Mouse (Mus musculus): Measurements from ENCODE around the gene 1810010H24Rik.

Gene 1810010H24Rik

DNA sequence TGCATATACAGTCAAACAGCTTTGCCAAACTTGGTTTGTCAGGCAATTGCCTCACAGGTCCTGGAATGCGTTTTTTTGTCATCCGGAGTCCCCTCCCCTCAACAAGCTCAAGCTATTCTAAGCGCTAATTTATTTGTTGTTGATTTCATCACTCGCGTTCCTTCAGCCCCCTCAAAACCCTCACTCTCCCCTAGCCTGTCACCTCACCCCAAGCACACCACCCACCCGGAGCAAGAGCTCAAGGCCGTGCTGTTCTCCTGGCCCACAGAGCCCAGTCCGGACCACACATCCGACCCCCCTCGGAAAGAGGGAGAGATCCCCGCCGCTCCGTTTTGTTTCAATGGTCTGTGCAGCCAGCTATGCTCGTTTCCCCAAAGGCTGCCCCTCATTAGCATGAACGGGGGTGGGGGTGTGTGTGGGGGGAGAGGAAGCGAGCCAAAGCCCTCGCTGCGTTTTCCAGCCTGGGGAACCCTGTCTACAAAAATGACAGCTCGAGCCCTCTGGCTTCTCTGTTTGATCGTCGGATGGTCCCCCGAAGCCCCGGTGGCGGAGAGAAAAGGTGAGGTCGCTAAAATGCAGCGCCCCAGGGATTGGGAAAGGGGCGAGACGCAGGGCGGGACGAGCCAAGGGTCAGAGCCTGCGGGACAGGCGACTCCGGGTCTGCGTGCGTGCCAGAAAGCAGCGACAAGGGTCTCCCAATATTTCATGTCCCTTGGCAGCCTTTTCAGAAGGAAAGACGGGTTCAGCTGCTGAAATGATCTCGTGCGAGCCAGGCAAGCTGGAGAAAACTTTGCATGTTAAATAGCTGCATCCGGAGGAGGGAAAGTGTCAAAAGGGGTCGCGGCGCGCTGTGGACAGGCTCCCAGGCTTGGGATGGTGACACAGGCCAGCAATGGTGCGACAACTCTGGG lies at the start of gene 1810010H24Rik:
TSS of gene 1810010H24Rik (plus strand) at position 271 of the 911 bp plus-strand sequence.
- WGBS, result 1% methylated on average over 45 of the region's 45 CpGs

DNA sequence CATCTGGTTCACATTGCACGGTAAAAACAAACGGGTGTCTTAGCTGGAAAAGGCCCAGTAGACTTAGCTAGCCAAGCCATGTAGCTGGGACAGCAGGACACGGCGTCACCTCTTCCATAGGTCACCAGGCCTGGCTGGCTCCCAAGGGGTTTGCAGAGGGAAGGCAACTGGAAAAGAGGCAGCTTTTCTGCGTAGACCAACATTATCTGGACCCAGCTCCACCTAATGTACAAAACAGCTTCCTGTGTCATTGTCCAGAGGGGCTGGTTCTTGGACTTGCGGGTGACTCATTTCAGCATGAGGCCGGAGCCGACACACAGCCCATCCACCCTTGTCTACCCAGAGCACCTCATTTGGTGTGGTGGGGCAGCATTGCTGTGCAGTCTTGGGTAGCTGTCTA lies 49.3 kb upstream of the 1810010H24Rik start:
- 73% methylated on average over 8 of the region's 8 CpGs for WGBS

GRCm38 (mm10) chr11:106980455-106980854 lies 45.0 kb upstream of the 1810010H24Rik start:
- 19% methylated on average over 7 of the region's 7 CpGs for WGBS

DNA sequence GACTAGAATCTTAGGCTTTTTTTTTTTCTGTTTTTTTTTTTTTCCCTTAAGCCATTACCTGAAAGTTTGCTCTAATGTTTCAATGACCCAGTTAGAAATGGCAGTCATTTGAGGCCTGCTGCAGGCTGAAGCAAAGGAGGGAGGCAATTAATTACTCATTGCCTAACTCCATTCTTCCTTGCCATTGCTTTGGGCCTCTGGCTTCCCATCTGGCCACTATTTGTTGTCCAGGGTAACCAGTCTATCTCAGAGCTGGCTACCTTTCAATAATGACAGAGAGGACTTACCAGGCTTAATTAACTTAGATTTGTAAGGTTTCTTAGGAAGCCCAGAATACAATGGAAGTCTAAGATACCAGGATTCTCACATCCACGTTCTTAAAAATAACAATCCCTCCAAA lies 43.7 kb upstream of the 1810010H24Rik start:
- WGBS, result 26% methylated on average over 1 of the region's 1 CpGs

DNA sequence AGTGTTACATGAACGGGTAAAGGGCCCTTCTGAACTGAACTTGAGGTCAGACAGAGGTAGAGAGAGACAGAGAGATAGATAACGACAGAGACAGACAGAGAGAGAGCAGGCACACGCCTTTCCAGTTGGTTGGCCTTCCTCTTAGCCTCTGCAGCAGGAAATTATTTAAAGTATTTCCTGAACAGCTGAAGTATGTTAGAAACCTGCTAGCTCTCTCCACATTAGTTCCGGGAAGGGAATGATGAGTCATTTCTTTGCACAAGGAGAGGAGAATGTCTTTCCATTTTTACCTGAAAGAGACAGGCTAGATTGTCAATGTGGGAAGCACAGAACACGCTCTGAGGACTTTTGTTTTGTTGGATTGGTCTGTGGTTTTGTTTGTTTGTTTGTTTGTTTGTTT lies 43.1 kb upstream of the 1810010H24Rik start:
- WGBS, result 34% methylated on average over 5 of the region's 5 CpGs

DNA sequence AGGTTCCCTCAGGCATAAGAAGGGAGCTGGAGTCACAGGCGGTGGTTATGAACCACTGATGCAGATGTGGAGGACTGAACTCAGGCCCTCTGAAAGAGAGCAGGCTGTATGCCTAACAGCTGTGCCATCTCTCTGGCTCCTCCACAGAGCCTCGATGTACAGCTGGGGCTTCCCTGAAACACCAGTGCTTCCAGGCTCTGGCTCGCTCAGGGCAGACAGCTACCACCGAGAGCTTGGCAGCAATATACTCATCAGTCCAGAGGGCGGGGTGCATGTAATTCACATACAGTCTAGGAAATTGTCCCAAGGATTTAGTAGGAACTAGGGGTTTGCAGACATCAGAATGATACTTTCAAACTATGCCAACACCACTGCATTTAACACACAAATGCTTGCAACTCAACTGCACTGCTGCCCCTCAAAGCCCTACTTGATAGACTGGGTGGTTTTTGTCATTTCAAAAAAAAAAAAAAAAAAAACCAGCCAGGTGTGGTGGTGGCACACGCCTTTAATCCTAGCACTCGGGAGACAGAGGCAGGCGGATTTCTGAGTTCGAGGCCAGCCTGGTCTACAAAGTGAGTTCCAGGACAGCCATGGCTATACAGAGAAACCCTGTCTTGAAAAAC lies 39.4 kb upstream of the 1810010H24Rik start:
- 88% methylated on average over 9 of the region's 9 CpGs for WGBS

- WGBS, result 99% methylated on average over 2 of the region's 2 CpGs
Measured at GRCm38 (mm10) chr11:106987384-106987783, 38.1 kb upstream of the 1810010H24Rik start.

DNA sequence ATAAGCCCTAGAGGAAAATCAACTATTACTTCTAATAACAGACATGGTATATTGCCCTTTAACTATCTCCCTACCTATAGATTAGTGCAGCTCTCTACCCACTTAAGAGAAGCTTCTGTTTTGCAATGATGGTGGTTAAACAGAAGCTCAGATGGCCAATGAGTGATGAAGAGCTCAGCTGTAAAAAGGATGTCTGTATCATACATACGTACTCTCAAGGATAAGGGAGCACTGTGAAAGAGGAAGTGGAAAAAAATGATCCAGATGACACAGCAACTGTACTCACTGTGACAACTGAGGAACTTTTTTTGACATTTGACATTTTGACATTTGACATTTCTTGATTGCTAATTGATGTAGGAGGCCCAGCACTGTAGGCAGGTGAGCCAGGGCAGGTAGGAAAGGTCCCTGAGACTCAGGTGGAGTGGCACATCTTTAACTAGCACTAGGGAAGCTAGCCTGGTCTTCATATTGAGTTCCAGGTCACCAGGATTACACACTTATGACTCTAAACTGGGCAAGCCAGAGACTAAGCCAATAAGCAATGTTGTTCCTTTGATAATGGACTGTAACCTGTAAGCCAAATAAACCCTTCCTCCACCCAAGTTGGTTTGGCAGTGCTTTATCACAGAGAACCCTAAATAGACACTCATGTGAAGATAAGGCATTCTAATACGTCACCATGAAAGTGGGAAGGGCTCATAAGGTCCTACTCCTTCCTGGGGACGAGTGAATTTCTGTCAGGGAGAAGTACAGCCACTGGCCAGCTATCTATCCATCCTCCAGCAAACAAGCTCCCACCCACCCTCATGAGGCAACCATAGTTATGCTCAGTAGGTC lies 31.0 kb upstream of the 1810010H24Rik start:
- 79% methylated on average over 3 of the region's 3 CpGs for WGBS

- WGBS, result 84% methylated on average over 7 of the region's 7 CpGs
Measured at GRCm38 (mm10) chr11:106996492-106996891, 29.0 kb upstream of the 1810010H24Rik start.

DNA sequence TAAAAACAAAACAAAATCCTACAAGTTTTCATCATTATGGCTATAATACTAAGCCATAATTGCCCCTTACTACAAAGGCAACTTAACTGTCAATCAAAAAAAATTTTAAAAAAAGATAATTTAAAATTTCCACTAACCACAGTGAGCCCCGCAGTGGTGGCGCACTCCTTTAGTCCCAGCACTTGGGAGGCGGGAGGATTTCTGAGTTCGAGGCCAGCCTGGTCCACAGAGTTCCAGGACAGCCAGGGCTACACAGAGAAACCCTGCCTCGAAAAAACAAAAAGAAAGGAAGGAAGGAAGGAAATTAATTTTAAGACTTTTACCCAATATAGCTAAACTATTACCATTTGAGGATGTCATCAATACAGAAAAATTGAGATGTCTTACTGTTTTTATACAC lies 27.5 kb upstream of the 1810010H24Rik start:
- 16% methylated on average over 5 of the region's 5 CpGs for WGBS

DNA sequence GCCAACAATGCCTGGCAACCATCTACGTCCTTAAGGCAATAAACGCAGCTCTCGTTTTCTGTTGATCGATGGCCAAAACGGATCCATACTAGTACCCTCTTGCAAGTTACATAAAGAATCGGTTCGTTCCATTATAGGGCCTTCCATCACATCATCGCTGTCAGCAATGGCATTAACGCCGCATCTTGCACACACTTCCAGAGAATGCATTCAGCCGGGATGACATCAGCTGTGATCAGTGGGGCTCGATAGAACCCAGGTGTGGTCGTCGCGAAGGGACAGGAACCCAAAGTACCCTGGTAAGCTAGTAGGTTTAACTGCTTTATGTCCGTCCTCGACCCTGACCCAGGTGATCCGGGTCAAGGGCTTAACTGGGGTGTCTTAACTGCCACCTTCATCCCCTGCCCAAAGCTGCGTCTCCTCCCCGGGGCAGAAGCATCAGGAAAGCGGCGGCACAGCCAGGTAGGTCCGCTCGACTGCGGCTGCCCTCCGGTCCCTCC lies 26.8 kb upstream of the 1810010H24Rik start:
- WGBS, result under 1% methylated on average over 26 of the region's 26 CpGs

GRCm38 (mm10) chr11:106999151-106999948 lies 26.1 kb upstream of the 1810010H24Rik start, which contains the start of gene Kpna2:
TSS of gene Kpna2 (minus strand) at chr11:106999541.
- WGBS, result under 1% methylated on average over 61 of the region's 62 CpGs

DNA sequence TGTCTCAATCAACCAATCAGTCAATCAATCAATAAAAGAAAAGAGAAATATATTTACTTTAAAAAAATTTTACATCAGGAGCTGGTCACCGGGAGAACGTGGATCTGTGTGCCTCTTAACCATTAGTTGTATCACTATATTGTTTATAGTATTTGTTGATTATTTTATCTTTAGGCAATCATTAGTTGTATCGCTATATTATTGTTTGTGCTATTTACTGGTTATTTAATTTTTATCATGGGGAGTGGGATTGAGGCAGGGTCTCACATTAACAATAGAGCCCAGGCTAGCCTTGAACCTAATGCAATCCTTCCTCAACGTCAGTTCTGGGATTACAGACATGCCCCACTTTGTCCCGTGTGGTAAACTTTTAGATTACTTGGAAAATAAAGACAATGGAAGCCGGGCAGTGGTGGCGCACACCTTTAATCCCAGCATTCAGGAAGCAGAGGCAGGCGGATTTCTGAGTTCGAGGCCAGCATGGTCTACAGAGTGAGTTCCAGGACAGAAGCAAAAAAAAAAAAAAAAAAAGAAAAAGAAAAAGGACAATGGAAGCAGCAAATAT lies 25.4 kb upstream of the 1810010H24Rik start:
- WGBS, result 84% methylated on average over 9 of the region's 9 CpGs

DNA sequence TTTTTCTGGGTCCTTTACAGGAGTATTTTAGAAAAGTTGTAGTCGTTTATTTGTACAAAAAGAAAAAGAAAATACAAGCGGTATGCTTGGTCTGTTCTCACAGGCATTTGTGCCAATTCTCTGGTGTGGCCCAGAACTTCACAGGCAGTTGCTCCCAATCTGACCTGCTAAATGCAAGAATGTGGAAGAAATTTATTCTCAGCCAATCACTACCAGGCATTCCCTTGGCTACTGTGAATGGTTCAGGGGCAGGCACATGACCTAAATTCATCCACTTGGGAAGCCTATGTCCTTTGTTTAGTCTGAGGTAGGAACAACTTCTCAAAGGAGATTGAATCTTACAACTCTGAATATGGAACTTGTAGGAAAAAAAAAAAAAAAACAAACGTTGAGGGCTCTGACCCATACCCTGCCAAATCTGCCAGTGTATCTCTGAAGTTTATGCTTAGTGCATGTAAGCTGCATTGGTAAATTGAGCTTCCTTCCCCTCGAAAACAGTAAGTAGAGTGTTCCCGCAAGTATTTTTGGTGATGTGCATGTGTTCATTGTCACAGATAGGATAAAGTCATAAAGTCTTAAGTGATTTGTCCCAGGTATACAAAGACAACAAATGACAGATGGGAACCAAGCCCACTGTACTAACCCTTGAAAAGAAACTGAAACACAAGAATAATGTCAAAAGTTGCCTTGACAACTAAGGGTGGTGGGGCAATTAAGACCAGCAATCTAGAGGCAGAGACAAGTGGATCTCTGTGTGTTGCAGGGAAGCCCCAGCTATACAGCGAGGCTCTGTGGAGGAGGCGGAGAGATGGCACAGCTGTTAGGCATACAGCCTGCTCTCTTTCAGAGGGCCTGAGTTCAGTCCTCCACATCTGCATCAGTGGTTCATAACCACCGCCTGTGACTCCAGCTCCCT lies 23.5 kb upstream of the 1810010H24Rik start:
- 40% methylated on average over 8 of the region's 8 CpGs for WGBS

GRCm38 (mm10) chr11:107005538-107005937 lies 19.9 kb upstream of the 1810010H24Rik start:
- WGBS, result 68% methylated on average over 1 of the region's 1 CpGs

DNA sequence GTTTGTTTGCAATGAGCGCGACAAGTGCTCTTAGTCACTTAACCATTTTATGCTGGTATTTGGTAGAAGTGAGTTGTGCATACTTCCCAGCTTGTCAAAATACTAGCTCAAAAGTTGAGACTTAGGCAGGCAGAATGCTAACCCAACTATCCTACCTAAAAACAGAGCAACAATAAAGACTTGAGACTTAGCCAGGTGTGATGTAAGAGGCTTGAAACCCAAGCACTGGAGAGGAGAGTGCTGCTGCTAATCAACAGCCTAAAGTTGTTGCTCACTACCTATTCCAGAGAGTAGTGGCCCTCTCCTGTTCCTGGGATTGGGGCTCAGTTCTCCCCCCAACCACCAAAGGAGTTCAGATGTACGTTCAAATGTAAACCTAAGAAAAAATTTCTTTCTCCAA lies 15.0 kb upstream of the 1810010H24Rik start:
- WGBS, result 94% methylated on average over 3 of the region's 3 CpGs

GRCm38 (mm10) chr11:107011171-107011570 lies 14.3 kb upstream of the 1810010H24Rik start:
- 77% methylated on average over 7 of the region's 7 CpGs for WGBS

DNA sequence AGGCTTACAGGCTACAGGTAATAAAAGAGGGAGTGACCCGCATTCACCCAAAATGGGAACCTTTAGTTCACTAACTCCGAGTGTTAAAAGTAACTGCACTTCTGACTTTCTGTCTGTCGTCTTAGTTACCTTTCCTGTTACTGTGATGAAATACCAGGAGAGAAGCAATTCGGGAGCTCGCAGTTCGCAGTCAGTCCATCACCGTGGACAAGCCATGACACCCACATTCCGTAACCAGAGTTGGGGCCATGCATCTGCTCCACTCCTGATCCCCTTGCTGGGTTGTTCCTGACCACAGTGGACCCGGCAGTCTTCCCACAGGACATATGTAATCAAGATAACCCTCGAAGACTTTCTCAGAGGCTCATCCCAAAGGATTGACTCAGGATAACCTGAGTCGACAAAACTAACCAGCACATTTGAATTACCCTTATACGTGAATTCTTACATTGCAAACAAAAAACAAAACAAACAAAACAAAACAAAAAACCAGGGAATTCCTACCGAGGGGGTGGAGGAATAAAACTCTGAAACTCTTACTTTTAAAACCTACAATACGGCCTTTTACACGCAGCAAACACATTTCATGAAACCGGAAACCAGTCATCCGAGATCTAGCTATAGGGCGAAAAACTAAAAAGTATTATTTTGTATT lies 13.7 kb upstream of the 1810010H24Rik start:
- 29% methylated on average over 18 of the region's 18 CpGs for WGBS

All from cerebral cortex, adult 2 months (tissue).